Mouse (Mus musculus) intestine, embryonic 16.5 days (tissue): ENCODE measurements around the gene Omg. TPM values are rescaled to one million over a fixed set of nuclear protein-coding genes. Genes with fewer than 3 reads are reported as not detected.

ENCODE experiments used
- polyA plus RNA-seq: library from polyadenylated mRNA; unstranded; fragments of >200 nt; fragmentation: Nextera tagmentation; extraction: Ambion mirVana; gene quantifications from 2 replicates; pipeline ENCODE4 v1.2.1, GENCODE M21; 2015

The Omg gene
- polyA plus RNA-seq, 1 experiment from 2014 or later: 0.53 TPM

Other genes starting within 250 kb of the Omg start
- gene Wsb1, start 249.4 kb downstream of the Omg start, polyA plus RNA-seq: 149 and 158 TPM in 2 replicates
- gene Gm9964, start 207.2 kb downstream of the Omg start, polyA plus RNA-seq: not detected in 2 replicates
- gene Nf1, start 164.4 kb downstream of the Omg start, polyA plus RNA-seq: 3.0 and 3.7 TPM in 2 replicates
- gene Evi2b, start 19.7 kb upstream of the Omg start, polyA plus RNA-seq: 1.0 and 1.1 TPM in 2 replicates
- 0.50 TPM in 2 replicates for gene Evi2, start 26.5 kb upstream of the Omg start, polyA plus RNA-seq
- gene Evi2a, start 26.5 kb upstream of the Omg start, polyA plus RNA-seq: 2.9 and 3.4 TPM in 2 replicates
- gene Rab11fip4, start 87.1 kb upstream of the Omg start, polyA plus RNA-seq: 1.3 and 2.0 TPM in 2 replicates